Mouse (Mus musculus) heart, embryonic 14.5 days (tissue): Measurements from ENCODE around the gene Mms22l. TPM values are rescaled to one million over a fixed set of nuclear protein-coding genes. Genes with fewer than 3 reads are reported as not detected.

ENCODE experiments used
- ATAC-seq: fragments of 200-750 bp; cut with Nextera tagmentation; 2 replicates; pipeline ENCODE4 v1.8.0; 2017; ENCODE audit warnings: low read depth, moderate TSS enrichment; ENCODE audit not compliant: insufficient number of reproducible peaks, insufficient read depth, low FRiP score
- H3K27ac ChIP-seq, 2 experiments: fragments of 200-500 bp in 1 of 2; fragments of 300-500 bp in 1 of 2; sonication (generic) in 1 of 2; replicated peaks in 1 of 2; 2 replicates each; pipeline ENCODE4 v1.5.1; 2012 to 2014; ENCODE audit warnings: low read depth in 2 of 2, low read length in 2 of 2, control low read depth in 1 of 2, mild to moderate bottlenecking in 1 of 2, mixed read lengths in 1 of 2; ENCODE audit not compliant: control insufficient read depth in 1 of 2, insufficient read depth in 1 of 2
- H3K27me3 ChIP-seq: fragments of 300-500 bp; sonication (generic); 2 replicates; pipeline ENCODE4 v1.6.1; 2014; ENCODE audit warnings: mild to moderate bottlenecking, low read length, control low read depth; ENCODE audit not compliant: control insufficient read depth, insufficient read depth
- H3K36me3 ChIP-seq: fragments of 300-500 bp; sonication (generic); 2 replicates; pipeline ENCODE4 v1.6.1; 2014; ENCODE audit warnings: mild to moderate bottlenecking, control low read depth, low read length, mixed read lengths; ENCODE audit not compliant: control insufficient read depth, insufficient read depth
- H3K4me1 ChIP-seq, 2 experiments: fragments of 200-500 bp in 1 of 2; fragments of 300-500 bp in 1 of 2; sonication (generic) in 1 of 2; 2 replicates each; pipeline ENCODE4 v1.6.1; 2012 to 2014; ENCODE audit warnings: low read length in 2 of 2, control low read depth in 1 of 2, mixed read lengths in 1 of 2; ENCODE audit not compliant: control insufficient read depth in 2 of 2, insufficient read depth in 2 of 2
- H3K4me2 ChIP-seq: fragments of 300-500 bp; sonication (generic); 2 replicates; pipeline ENCODE4 v1.6.1; 2014; ENCODE audit warnings: mild to moderate bottlenecking, low read length
- H3K4me3 ChIP-seq, 2 experiments: fragments of 200-500 bp in 1 of 2; fragments of 300-500 bp in 1 of 2; sonication (generic) in 1 of 2; 2 replicates each; pipeline ENCODE4 v1.5.1; 2012 to 2014; ENCODE audit warnings: low read length in 2 of 2, mild to moderate bottlenecking in 2 of 2, control low read depth in 1 of 2, low read depth in 1 of 2, moderate library complexity in 1 of 2; ENCODE audit not compliant: control insufficient read depth in 1 of 2, insufficient read depth in 1 of 2
- H3K9ac ChIP-seq: fragments of 300-500 bp; sonication (generic); 2 replicates; pipeline ENCODE4 v1.6.1; 2014; ENCODE audit warnings: mild to moderate bottlenecking, low read length
- H3K9me3 ChIP-seq: fragments of 300-500 bp; sonication (generic); 2 replicates; pipeline ENCODE4 v1.6.1; 2016; ENCODE audit warnings: low read length, control low read depth; ENCODE audit not compliant: control insufficient read depth
- WGBS: fragments of 180-500 bp; shearing (Covaris S2); extraction: QIAGEN DNeasy Blood & Tissue Kit; methylation state at CpG from one replicate; pipeline ENCODE4 v1.1.7; 2014; 5-methylcytosine and 5-hydroxymethylcytosine counted together
- polyA plus RNA-seq: library from polyadenylated mRNA; unstranded; fragments of >200 nt; fragmentation: Nextera tagmentation; extraction: Ambion mirVana; gene quantifications from 2 replicates; pipeline ENCODE4 v1.2.1, GENCODE M21; 2014

The Mms22l gene
- polyA plus RNA-seq, 1 experiment from 2014 or later: 22.1 TPM

DNA sequence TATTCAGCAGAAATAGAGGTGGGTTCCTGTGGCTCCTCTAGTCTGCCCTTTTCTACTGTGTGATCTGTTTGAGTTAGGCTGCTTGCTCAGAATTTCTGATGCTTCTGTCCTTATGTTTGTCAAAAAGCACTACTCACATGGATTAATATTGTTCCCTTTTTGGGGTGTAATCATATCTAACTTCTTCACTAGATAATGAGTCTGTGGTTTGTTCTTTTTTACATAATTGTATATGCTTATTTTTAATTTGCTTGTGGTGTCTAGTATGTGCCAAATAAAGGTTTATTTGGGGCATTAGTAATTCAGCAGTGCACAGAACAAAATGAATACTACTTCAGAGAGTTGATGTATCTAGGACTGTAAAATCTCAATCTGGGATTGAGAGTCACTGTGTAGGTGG lies 98.6 kb downstream of the Mms22l start:
- no peak overlapping the region for H3K4me2 ChIP-seq
- peaks cover 24% of the 10 kb centered on the region for H3K36me3 ChIP-seq
- no peak overlapping the region for H3K4me3 ChIP-seq
- no peak for ATAC-seq
- no peaks in the 10 kb centered on the region for H3K27me3 ChIP-seq
- no peak overlapping the region for H3K9ac ChIP-seq
- no peaks in the 10 kb centered on the region for H3K9me3 ChIP-seq
- peaks cover 0 to 9% of the 10 kb centered on the region in 2 experiments; a peak in 2 of 4 replicates for H3K4me1 ChIP-seq
- H3K27ac ChIP-seq: no peak overlapping the region

DNA sequence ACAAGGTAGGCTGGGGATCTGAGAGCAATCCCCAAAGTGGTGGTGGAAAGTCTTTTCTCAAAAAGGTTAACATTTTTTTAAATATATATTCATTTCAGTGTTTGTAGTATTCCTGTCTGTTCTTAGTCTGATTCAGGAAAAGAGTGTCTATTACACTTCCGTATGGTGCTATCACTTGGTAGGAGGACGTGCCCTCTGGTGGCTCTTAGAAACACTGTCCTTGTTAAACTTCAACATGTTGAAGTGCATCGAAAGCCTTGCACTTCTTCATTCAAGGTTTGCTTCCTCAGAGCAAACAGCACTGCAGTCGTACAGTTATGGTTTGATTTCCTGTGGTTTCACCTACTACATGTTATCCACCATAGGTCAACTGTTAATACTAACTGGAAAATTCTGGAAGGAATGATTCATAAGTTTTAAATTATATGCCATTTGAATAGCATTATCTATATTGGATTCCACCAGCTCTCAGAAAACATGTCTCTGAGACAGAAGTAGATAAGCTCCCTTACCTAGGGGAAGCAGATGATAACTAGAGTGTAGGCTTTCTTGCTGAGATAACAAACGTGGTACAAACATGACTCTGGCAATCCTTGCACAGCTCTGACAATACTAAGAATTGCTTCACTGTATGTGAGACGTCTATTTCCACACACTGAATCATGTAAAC lies 100.8 kb downstream of the Mms22l start:
- no peak overlapping the region for H3K9ac ChIP-seq
- no peaks in the 10 kb centered on the region for H3K9me3 ChIP-seq
- peaks cover 36% of the 10 kb centered on the region; the same call in 1 of the 2 replicates for H3K36me3 ChIP-seq
- H3K4me1 ChIP-seq: peaks cover 0 to 9% of the 10 kb centered on the region in 2 experiments; a peak in 2 of 4 replicates
- no peak overlapping the region for H3K4me3 ChIP-seq
- H3K4me2 ChIP-seq: no peak overlapping the region
- no peaks in the 10 kb centered on the region for H3K27me3 ChIP-seq
- ATAC-seq: no peak
- WGBS: 38% methylated on average over 6 of the region's 6 CpGs
- H3K27ac ChIP-seq: no peak overlapping the region

DNA sequence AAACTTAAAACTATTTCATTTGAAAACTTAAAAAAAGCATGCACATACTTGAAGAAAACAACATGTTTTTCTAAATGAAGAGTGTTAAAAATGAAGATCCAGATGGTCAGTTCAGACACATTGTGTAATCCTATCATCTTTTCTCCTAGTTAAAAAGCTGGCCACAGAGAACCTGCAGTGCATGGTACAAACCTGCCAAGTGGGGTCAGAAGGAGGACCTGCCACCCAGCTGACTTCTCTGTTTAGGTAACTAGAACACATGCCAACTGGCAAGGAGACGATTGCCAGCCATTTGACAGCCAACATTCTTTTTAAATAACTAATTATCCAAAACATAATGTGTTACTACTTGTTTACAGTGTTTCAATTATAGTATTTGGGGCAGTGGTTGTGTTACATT lies 102.4 kb downstream of the Mms22l start:
- no peak overlapping the region for H3K9ac ChIP-seq
- no peaks in the 10 kb centered on the region for H3K27me3 ChIP-seq
- no peaks in the 10 kb centered on the region for H3K9me3 ChIP-seq
- 83% methylated on average over 1 of the region's 1 CpGs for WGBS
- H3K4me1 ChIP-seq: peaks cover 0 to 9% of the 10 kb centered on the region in 2 experiments; a peak in 2 of 4 replicates
- no peak overlapping the region for H3K4me3 ChIP-seq
- H3K27ac ChIP-seq: no peak overlapping the region
- no peak for ATAC-seq
- H3K4me2 ChIP-seq: no peak overlapping the region
- H3K36me3 ChIP-seq: peaks cover 42% of the 10 kb centered on the region

DNA sequence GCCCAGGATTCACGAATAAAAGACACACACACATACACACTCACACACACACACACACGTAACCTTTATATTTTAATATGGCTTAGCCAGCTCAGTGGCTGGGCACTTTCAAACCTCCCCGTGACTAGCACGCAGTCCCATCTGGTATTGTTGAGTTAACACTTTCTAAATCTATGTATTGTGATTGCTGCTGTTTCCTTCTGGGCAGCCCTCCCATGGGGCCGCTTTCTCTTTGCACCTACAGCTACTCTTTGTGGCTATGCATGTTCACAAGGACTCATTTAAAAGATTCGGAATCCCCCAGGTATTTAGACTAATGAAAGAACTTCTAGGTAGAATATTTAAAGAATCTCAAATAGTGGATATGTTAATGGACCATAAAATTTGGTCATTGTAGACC lies 105.5 kb downstream of the Mms22l start:
- no peak overlapping the region for H3K4me3 ChIP-seq
- no peaks in the 10 kb centered on the region for H3K9me3 ChIP-seq
- no peak for ATAC-seq
- 91% methylated on average over 6 of the region's 6 CpGs for WGBS
- no peak overlapping the region for H3K27ac ChIP-seq
- H3K9ac ChIP-seq: no peak overlapping the region
- H3K27me3 ChIP-seq: no peaks in the 10 kb centered on the region
- H3K36me3 ChIP-seq: peaks cover 47% of the 10 kb centered on the region
- H3K4me2 ChIP-seq: no peak overlapping the region
- peaks cover 0 to 5% of the 10 kb centered on the region in 2 experiments; a peak in 2 of 4 replicates for H3K4me1 ChIP-seq

DNA sequence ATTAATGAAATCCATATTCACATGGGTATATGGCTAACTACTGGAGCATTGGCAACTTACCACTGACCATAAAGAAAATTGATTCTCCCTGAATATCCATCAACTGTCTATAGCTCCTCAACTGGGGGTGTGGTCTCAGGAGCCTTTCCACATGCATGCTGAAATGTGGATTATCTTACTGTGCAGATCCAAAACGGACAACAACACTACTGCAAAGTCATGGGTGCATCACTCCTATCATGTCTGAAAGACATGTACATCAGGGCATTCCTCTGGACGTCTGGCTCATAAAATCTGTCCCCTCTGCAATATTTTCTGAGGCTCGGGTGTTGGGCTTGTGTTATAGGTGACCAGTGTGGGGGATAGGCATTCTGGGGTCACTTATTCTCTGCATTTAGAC lies 112.8 kb downstream of the Mms22l start:
- no peak for ATAC-seq

DNA sequence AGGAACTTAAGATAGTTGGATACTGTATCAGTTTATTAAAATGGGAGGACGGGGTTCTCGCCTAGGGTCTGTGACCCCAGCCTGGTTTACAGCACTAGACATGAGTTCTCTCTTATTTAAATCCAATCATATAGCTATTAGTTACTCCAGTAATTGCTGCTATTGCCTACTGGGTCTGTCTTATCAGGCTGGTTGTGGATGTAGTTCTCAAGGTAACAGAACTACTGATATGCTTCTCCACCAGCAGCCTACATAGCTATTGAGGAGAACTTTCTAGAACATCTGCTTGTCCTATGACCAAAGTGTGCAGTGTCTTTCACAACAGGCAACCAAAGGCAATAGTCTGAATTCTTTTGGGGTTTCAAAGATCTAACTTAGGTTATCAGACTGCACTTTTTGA lies 113.3 kb downstream of the Mms22l start:
- Histone ChIP-seq H3K27me3 (no peaks in the 10 kb centered on the region), H3K4me2 (no peak overlapping the region), H3K4me3 (no peak overlapping the region), H3K9me3 (no peaks in the 10 kb centered on the region), H3K36me3 (0 out of 2 replicates have a peak, but pooled peaks cover 3% of the 10 kb centered on the region), H3K4me1 (no peaks in the 10 kb centered on the region), H3K9ac (no peak overlapping the region), H3K27ac (no peak overlapping the region)
- WGBS: 91% methylated on average over 2 of the region's 2 CpGs
- no peak for ATAC-seq

More for the DNA sequence above, 112.8 kb downstream of the Mms22l start:
- no peaks in the 10 kb centered on the region for H3K27me3 ChIP-seq
- no peak overlapping the region for H3K4me3 ChIP-seq
- H3K4me2 ChIP-seq: no peak overlapping the region
- 79% methylated on average over 3 of the region's 3 CpGs for WGBS
- no peak overlapping the region for H3K27ac ChIP-seq
- H3K9me3 ChIP-seq: no peaks in the 10 kb centered on the region
- 0 out of 2 replicates have a peak, but pooled peaks cover 3% of the 10 kb centered on the region for H3K36me3 ChIP-seq
- no peaks in the 10 kb centered on the region for H3K4me1 ChIP-seq
- H3K9ac ChIP-seq: no peak overlapping the region

DNA sequence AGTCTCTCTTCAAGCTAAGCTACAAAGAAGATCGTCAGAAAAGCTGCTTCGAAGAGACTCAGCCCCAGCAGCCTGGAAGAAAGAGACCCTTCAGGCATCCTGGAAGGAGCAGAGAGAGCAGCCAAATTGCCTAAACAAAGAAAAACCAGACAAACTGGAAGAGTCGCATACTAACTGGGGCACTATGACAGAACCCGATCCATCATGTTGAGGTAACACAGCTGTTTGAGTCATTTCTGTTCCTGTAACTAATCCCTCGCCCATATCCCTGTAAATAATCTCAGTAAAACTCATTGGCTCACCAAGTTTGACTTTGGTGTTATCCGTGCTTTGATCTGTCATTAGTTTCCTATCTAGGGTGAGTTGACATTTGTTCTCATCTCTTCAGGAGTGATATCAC lies 123.8 kb downstream of the Mms22l start:
- ATAC-seq: no peak
- H3K36me3 ChIP-seq: no peaks in the 10 kb centered on the region

DNA sequence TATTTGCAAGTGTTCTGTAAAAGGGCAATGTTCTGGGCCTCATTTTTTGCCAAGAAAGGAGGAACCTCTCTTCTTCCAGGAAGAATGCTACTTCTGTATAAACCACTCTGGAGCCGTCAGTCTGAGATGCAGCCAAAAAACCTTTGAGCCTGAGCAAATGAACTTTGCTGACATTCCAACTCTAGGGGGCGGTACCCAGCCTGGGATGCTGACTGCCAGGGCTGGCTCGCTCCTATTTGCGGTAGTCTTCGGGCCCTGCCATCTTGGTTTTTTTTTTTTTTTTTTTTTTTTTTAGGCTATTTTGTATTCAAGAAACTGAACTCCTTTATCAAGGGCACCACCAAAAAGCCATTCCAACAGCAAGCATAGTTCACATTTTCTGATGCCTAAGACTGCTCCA lies 124.2 kb downstream of the Mms22l start:
- no peak for ATAC-seq
- Histone ChIP-seq H3K27ac (no peak overlapping the region), H3K27me3 (no peaks in the 10 kb centered on the region), H3K4me1 (no peaks in the 10 kb centered on the region), H3K9ac (no peak overlapping the region), H3K4me2 (no peak overlapping the region), H3K4me3 (no peak overlapping the region), H3K36me3 (no peaks in the 10 kb centered on the region), H3K9me3 (no peaks in the 10 kb centered on the region)
- WGBS: 83% methylated on average over 5 of the region's 5 CpGs

More for the DNA sequence above, 123.8 kb downstream of the Mms22l start:
- Histone ChIP-seq H3K4me2 (no peak overlapping the region), H3K4me3 (no peak overlapping the region), H3K27me3 (no peaks in the 10 kb centered on the region), H3K4me1 (no peaks in the 10 kb centered on the region), H3K9me3 (no peaks in the 10 kb centered on the region), H3K27ac (no peak overlapping the region), H3K9ac (no peak overlapping the region)
- 82% methylated on average over 6 of the region's 6 CpGs for WGBS
